Mouse (Mus musculus): ENCODE results near the gene Fuom.

DNA sequence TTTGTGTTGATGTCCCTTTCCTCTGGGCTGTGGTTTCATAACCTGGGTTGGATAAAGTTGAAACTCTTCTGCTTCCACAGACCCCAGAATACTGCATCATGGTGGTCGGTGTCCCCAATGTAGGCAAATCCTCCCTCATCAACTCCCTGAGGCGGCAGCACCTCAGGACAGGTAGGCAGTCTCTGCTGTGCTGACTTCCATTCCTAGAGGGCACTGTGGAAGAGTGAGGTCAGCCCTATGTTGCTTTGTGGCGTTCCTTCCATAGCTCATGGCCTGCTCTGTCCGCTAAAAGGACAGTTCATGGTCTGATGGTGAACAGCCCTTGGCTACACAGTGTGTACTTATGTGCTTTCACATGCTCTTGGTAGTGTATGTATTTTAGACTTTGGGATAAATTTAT is 42.3 kb upstream of the Fuom start:
- TF ChIP-seq CTCF (conservative IDR thresholded peaks at IDR 0.05; ENCODE audit: low read length) (no peak), POU5F1 (IDR thresholded peaks at IDR 0.05; ENCODE audit: borderline replicate concordance, low read length) (no peak)

Measured in E14TG2a.4 (cell line).